Mouse (Mus musculus): ENCODE measurements around the gene Tnfaip3. TPM values are rescaled to one million over a fixed set of nuclear protein-coding genes. Genes with fewer than 3 reads are reported as not detected.

The Tnfaip3 gene
- 100 to 1,000 TPM; 225 to 268 TPM for total RNA-seq (2023)

GRCm38 (mm10) chr10:19015257-19015862 is at the start of gene Tnfaip3:
TSS of gene Tnfaip3 (minus strand) at chr10:19015657.

Other genes starting within 250 kb of the Tnfaip3 start
- not detected for gene Gm4922, start 228.9 kb downstream of the Tnfaip3 start, total RNA-seq (2023)
- 10 to 100 TPM; 29.6 to 36.4 TPM for gene Perp, start 170.6 kb downstream of the Tnfaip3 start, total RNA-seq (2023)

Measured in neutrophil, adult 59 days (primary cell).